16 mouse cellular contexts compared by ENCODE assay signal in genomic region chr15:85359901-85360300, GRCm38 (mm10).
"Had no signal": no experiment of that assay in that cellular context is flagged by ENCODE, and none has a peak within 500 bp of the region (broad histone marks: within the 10 kb centered on the region; RNA-seq: fewer than 3 reads in every experiment).

No protein-coding gene starts in this region.

- H3K9ac ChIP-seq: limb, embryonic 13.5 days; liver, embryonic 15.5 days; midbrain, embryonic 15.5 days; neural tube, embryonic 13.5 days had no signal

- DNase-seq: kidney, adult 11 months; kidney, adult 9 months; kidney, postnatal 10 days; kidney, postnatal 4 days; left cerebral cortex, postnatal 4 days; retina, postnatal 1 day; right cerebral cortex, postnatal 4 days; spleen, adult 18-20 months; thymus, adult 18-20 months; thymus, postnatal 14 days had no signal

- H3K27me3 ChIP-seq: limb, embryonic 13.5 days; liver, embryonic 15.5 days; midbrain, embryonic 15.5 days; neural tube, embryonic 13.5 days had no signal

- ATAC-seq: midbrain, embryonic 15.5 days had no signal

- H3K9me3 ChIP-seq: liver, embryonic 15.5 days; midbrain, embryonic 15.5 days; neural tube, embryonic 13.5 days had no signal

- H3K4me3 ChIP-seq: layer of hippocampus, adult 2 months; limb, embryonic 13.5 days; liver, embryonic 15.5 days; midbrain, embryonic 15.5 days; neural tube, embryonic 13.5 days had no signal

- H3K4me2 ChIP-seq: limb, embryonic 13.5 days; liver, embryonic 15.5 days; midbrain, embryonic 15.5 days; neural tube, embryonic 13.5 days had no signal

- H3K27ac ChIP-seq: layer of hippocampus, adult 2 months; limb, embryonic 13.5 days; liver, embryonic 15.5 days; macrophage; midbrain, embryonic 15.5 days; neural tube, embryonic 13.5 days had no signal
